Mouse (Mus musculus) bone marrow, adult 2 months (tissue): ENCODE measurements around the gene Krt12.

ENCODE experiments used
- CTCF ChIP-seq: fragments of 200-500 bp; IDR thresholded peaks from 2 replicates; pipeline ENCODE4 v1.5.1; 2011; ENCODE audit warnings: low read length, control low read depth; ENCODE audit not compliant: control insufficient read depth, insufficient read depth
- POLR2A ChIP-seq: fragments of 200-500 bp; IDR thresholded peaks from 2 replicates; pipeline ENCODE4 v1.6.1; 2011; ENCODE audit warnings: low read depth, mild to moderate bottlenecking, control low read depth, low read length, borderline replicate concordance; ENCODE audit not compliant: control insufficient read depth

DNA sequence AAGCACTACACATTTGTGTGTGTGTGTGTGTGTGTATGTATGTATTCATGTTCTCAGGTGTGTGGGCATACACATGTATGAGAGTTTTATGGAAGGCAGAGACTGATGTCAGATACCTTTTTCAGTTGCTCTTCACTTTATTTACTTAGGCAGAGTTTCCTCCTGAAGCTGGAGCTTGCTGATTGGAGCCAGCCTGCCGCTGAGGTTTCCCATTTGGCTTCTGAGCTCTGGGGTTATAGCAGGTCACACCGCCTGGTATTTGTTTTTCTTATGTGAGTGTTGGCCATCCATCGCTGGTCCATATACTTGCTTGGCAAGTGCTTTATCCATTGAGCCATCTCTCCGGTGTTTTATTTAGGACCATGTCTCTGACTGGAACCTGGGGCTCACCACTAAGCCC is 47.2 kb upstream of the Krt12 start:
- TF ChIP-seq CTCF (no peak), POLR2A (no peak)
